Mouse (Mus musculus) megakaryocyte, embryonic 14.5 days (primary cell): ENCODE results near the gene Trip6. TPM values are rescaled to one million over a fixed set of nuclear protein-coding genes. Genes with fewer than 3 reads are reported as not detected.

Source experiments
- H3K27me3 ChIP-seq: replicated peaks from 2 replicates; pipeline ENCODE3; 2012; ENCODE audit warnings: inconsistent platforms
- H3K36me3 ChIP-seq: replicated peaks from 2 replicates; pipeline ENCODE3; 2012; ENCODE audit warnings: low read length, inconsistent platforms, mixed read lengths
- H3K4me1 ChIP-seq: 2 replicates; pipeline ENCODE4 v1.6.1; 2012; ENCODE audit warnings: inconsistent platforms
- H3K4me3 ChIP-seq: replicated peaks from 2 replicates; pipeline ENCODE3; 2012; ENCODE audit warnings: moderate library complexity, mild to moderate bottlenecking, inconsistent platforms
- H3K9me3 ChIP-seq: 2 replicates; pipeline ENCODE4 v1.6.1; 2012; ENCODE audit warnings: inconsistent platforms
- FLI1 ChIP-seq: IDR thresholded peaks from 2 replicates; pipeline ENCODE4 v1.6.1; 2012; ENCODE audit warnings: low read length, inconsistent platforms, mixed read lengths
- GATA1 ChIP-seq: IDR thresholded peaks from 3 replicates; pipeline ENCODE4 v1.6.1; 2012; ENCODE audit warnings: mixed read lengths, low read length, inconsistent platforms, borderline replicate concordance
- polyA plus RNA-seq: library from polyadenylated mRNA; stranded (reverse); fragments of >175 nt; gene quantifications from 2 replicates; pipeline ENCODE4 v1.2.3, GENCODE M21; 2012; ENCODE audit warnings: low replicate concordance; ENCODE audit not compliant: insufficient read depth

Trip6 gene
- polyA plus RNA-seq, 1 experiment, result 35.0 TPM

DNA sequence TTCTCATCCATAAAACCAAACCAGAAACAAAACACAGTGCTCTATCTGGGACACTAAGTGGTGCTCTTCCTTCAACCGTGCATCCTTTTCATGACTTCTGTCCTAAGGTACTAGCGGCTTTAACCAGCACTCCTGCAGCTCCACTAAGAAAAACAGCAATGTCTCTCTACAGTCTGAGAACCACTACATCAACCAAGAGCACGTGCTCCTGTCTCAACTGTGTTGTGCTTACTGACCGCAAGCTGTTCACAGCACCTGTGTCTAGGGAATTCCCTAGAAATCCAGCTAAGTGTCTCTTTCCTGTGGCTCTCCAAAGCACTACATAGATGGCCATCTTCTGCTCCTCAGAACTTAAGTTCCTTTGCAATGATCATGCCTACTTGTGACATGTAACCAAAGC is 9.4 kb downstream of the Trip6 start:
- no peak for TF ChIP-seq FLI1
- no peak for TF ChIP-seq GATA1

DNA sequence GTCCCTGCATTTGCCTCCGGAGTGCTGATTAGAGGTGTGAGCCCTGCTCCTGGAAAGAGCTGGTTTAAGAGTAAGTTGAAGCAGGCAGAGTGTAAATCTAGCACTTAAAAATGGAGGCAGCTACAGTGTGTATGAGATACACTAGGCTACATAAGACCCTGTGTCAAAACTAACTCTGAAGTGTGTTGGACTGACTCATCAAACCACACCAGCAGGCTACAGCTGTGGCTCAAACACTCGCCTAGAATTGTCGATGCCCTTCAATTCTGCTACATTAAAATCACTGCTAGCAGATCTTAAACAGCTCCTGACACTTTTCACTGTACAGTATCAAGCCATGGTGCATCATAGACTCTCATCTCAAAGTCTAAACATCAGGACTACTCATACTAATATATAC is 10.0 kb downstream of the Trip6 start:
- H3K9me3 ChIP-seq, result no peaks in the 10 kb centered on the region
- H3K36me3 ChIP-seq, result peaks cover 75% of the 10 kb centered on the region
- H3K27me3 ChIP-seq, result no peaks in the 10 kb centered on the region
- H3K4me1 ChIP-seq, result peaks cover 70% of the 10 kb centered on the region
- H3K4me3 ChIP-seq, result no peak overlapping the region
- no peak for TF ChIP-seq FLI1
- TF ChIP-seq GATA1, result no peak

More for the DNA sequence above, 9.4 kb downstream of the Trip6 start:
- H3K27me3 ChIP-seq, result no peaks in the 10 kb centered on the region
- no peaks in the 10 kb centered on the region for H3K9me3 ChIP-seq
- H3K4me3 ChIP-seq, result no peak overlapping the region
- peaks cover 75% of the 10 kb centered on the region for H3K36me3 ChIP-seq
- H3K4me1 ChIP-seq, result peaks cover 70% of the 10 kb centered on the region

DNA sequence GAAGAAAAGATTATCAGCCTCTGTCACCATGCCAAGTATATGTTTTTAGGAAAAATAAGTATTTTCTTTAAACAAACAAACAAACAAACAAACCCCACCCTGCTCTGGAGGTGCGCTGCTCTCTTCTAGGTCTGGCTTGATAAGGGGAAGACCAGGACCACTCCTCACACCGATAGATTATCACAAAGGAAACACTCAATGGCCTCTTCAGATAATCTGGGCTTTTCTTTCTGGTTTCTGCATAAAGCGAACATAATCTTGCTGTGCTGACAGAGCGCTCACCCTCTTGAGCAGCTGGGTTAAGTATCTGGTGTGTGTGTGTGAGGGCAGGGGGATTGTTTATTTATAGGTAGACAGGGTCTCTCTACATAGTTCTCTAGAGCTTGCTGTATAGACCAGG is 10.6 kb downstream of the Trip6 start:
- no peaks in the 10 kb centered on the region for H3K9me3 ChIP-seq
- peaks cover 75% of the 10 kb centered on the region for H3K36me3 ChIP-seq
- H3K27me3 ChIP-seq, result no peaks in the 10 kb centered on the region
- TF ChIP-seq GATA1, result no peak
- H3K4me3 ChIP-seq, result no peak overlapping the region
- peaks cover 65% of the 10 kb centered on the region for H3K4me1 ChIP-seq

DNA sequence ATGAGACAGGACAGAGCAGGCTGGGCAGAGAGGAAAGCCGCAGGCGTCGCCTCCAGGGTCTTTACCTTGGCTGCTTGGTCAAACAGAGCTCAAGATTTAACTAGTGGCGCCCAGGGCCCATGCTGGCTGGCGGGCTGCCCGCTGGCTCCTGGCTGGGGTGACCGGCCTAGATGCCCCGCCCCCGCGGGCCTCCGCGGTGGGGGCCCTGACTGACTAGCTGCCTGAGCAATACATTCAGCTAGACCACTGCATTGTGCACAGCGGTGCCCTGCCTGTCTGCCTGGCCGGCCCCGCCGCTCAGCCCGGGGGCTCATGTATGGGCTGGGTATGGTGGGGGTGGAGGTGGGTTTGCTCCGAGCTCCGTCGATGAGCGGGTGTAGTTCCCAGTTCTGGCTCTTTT is 13.0 kb downstream of the Trip6 start:
- TF ChIP-seq FLI1, result no peak
- TF ChIP-seq GATA1, result no peak
- no peaks in the 10 kb centered on the region for H3K9me3 ChIP-seq
- no peak overlapping the region for H3K4me3 ChIP-seq
- no peaks in the 10 kb centered on the region for H3K27me3 ChIP-seq
- H3K4me1 ChIP-seq, result peaks cover 73% of the 10 kb centered on the region
- H3K36me3 ChIP-seq, result peaks cover 95% of the 10 kb centered on the region

DNA sequence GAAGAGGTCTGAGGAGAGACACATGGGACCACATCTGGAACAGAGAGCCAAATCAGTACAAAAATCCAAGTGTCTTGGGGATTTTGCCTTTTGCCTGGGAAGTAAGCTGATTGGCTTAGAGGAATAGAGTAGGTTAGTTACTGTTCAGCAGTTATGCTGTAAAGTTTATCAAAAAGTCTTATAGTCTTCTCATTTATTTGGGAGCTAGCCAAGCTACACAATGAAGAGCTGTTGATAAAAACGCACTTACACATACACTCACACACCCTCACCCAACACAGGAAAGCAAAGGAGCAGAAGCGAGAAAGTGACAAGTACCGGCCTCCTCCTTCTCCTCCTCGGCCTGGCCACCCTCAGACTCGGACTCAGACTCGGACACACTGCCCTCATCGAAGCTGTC is 15.0 kb downstream of the Trip6 start:
- Histone ChIP-seq H3K4me1 (peaks cover 71% of the 10 kb centered on the region), H3K9me3 (no peaks in the 10 kb centered on the region), H3K27me3 (no peaks in the 10 kb centered on the region), H3K36me3 (peaks cover 97% of the 10 kb centered on the region), H3K4me3 (no peak overlapping the region)
- no peak for TF ChIP-seq FLI1
- TF ChIP-seq GATA1, result no peak

DNA sequence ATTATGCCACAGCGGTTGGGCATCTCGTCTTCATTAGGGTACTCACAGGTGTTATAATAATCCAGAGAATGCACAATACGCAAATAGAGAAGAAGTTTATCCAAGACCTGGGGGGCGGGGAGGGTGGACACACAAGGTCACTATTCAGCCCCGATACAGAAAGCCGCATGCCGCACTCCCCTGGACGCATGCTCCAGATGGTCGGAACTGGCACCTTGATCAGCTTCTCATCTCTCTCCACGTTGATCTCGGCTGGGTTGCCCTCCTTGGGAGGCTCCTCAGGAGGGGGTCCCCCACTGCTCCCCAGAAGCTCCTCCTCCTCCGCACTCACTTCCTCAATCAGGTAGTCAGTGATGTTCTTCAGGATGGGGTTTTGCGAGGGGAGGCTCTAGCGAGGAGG is 17.1 kb downstream of the Trip6 start:
- H3K36me3 ChIP-seq, result peaks cover 84% of the 10 kb centered on the region
- no peaks in the 10 kb centered on the region for H3K9me3 ChIP-seq
- no peaks in the 10 kb centered on the region for H3K27me3 ChIP-seq
- TF ChIP-seq GATA1 (no peak), FLI1 (no peak)
- peaks cover 71% of the 10 kb centered on the region for H3K4me1 ChIP-seq
- no peak overlapping the region for H3K4me3 ChIP-seq

DNA sequence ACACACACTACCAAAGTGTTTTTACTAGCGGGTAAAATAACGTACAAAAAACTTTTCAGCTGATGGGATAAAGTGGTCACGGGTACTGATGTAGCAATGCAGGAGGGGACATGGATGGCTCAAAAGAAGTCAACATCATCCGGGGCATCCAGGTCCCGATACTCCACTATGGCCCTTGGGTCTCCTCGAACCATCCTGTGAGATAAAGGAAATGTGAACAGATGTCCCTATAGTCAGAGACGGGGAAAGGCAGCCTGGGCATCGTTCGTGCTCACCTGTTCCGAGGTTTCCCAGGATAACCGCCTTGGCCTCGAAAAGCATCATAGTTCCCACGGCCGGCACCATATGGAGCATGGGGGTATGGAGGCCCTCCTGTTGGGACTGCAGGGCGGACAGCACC is 18.5 kb downstream of the Trip6 start:
- H3K27me3 ChIP-seq, result no peaks in the 10 kb centered on the region
- no peak for TF ChIP-seq FLI1
- no peak for TF ChIP-seq GATA1
- peaks cover 81% of the 10 kb centered on the region for H3K4me1 ChIP-seq
- peak overlapping the region; percentile 96 for H3K4me3 ChIP-seq
- no peaks in the 10 kb centered on the region for H3K9me3 ChIP-seq
- H3K36me3 ChIP-seq, result peaks cover 84% of the 10 kb centered on the region

DNA sequence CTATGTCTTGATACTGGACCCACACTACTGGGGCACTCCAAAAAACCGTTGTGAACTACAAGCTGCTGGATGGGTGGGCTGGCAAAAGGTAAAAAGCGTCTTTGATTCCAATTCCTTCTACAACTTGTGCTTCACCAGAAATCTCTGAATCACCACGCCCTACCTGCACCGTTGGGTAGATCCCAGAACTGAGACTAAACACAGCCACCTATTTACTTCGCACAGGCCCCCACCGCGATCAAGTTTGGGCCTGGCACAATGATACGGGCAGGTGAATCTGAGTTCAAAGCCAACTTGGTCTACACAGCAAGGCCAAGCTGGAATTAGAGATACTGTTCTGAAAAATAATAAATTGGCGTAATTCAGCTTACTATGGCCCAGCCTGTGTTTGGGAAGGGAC is 18.9 kb downstream of the Trip6 start:
- H3K4me1 ChIP-seq, result peaks cover 85% of the 10 kb centered on the region
- peaks cover 84% of the 10 kb centered on the region for H3K36me3 ChIP-seq
- H3K4me3 ChIP-seq, result peak overlapping the region; percentile 96
- TF ChIP-seq GATA1 (no peak), FLI1 (no peak)
- no peaks in the 10 kb centered on the region for H3K9me3 ChIP-seq
- no peaks in the 10 kb centered on the region for H3K27me3 ChIP-seq

DNA sequence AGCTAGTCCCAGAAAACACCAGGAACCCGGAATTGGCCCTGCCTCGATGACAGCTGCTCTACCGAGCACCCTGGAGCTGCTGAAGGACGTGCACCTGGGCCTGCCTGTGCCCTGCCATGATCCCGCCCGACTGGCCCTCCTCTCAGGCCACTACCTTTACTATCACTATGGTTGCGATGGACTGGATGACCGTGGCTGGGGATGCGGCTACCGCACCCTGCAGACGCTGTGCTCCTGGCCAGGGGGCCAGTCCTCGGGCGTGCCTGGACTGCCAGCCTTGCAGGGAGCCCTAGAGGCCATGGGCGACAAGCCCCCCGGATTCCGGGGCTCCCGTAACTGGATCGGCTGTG is 19.5 kb downstream of the Trip6 start:
- peaks cover 86% of the 10 kb centered on the region for H3K4me1 ChIP-seq
- H3K9me3 ChIP-seq, result no peaks in the 10 kb centered on the region
- H3K4me3 ChIP-seq, result peak overlapping the region; percentile 96
- no peak for TF ChIP-seq FLI1
- no peak for TF ChIP-seq GATA1
- no peaks in the 10 kb centered on the region for H3K27me3 ChIP-seq
- H3K36me3 ChIP-seq, result peaks cover 83% of the 10 kb centered on the region

DNA sequence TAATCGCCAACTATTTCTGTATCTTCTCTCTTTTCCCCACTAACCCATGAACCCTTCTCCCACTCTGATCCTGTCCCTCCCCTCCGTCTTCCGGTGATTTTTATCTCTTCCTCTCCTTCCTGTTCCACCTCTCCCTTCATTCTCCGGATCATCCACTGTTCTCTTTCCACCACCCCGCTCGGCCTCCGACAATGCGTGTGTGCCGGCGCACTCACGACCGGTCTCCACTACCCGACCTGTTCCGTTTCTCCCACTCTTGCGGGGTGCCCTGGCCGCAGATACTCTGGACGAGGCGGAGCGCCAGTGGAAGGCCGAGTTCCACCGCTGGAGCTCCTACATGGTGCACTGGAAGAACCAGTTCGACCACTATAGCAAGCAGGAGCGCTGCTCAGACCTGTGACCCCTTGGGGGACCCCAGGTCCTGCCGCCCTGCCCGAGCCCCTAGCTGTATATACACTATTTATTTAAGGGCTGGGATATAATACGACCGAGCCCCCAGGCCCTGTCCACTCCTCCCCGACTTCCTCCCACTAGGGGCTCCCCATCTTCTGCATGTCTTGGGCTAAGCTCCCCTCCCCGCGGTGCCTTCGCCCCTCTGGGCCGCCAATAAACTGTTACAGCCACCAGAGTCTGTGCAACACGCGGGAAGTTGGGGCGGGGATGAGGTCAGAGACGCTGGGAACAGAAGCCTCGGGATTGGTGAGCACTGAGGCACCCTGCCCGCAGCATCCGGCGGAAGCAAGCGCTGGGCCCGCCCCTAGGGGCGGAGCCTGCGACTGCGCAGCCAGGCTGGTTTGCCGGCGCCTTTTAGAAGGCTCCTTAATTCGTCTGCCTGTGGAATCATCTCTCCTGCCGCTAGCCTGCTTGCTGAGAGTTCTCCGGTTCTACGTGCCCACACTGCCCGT is 20.1 kb downstream of the Trip6 start, which contains the start of gene Ufsp1:
Ufsp1 (plus strand) TSS at position 791 of the 905 bp plus-strand sequence.
- TF ChIP-seq GATA1 (no peak), FLI1 (peak; percentile 59; the same call in 1 of the 2 replicates)
- Histone ChIP-seq H3K9me3 (no peaks in the 10 kb centered on the region), H3K27me3 (no peaks in the 10 kb centered on the region), H3K36me3 (peaks cover 76% of the 10 kb centered on the region), H3K4me3 (peak within 1 kb of the TSS; percentile 96), H3K4me1 (peaks cover 93% of the 10 kb centered on the region)

DNA sequence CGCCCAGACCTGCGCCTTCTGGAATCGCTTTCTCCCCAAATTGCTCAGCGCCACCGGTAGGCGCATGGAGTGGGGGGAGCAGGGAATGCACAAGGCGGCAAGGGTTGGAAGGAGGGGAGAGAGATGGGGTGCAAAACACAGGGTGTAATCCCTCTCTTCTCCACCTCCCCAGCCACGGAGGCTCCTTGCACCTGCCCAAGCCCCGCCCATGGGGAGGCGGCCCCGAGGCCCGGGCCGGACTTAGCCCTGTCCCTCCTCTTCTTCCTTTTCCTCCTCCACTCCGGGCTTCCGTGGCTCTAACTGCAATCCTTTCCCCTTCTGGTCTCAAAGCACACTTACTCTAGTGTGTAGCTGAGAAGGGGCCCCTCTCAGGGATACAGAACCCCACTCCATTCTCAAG is 20.9 kb downstream of the Trip6 start:
- no peak for TF ChIP-seq FLI1
- no peak for TF ChIP-seq GATA1
- H3K4me1 ChIP-seq, result peaks cover 95% of the 10 kb centered on the region
- peaks cover 68% of the 10 kb centered on the region for H3K36me3 ChIP-seq

More for the DNA sequence above, 20.9 kb downstream of the Trip6 start:
- H3K9me3 ChIP-seq, result no peaks in the 10 kb centered on the region
- H3K4me3 ChIP-seq, result peak overlapping the region; percentile 96
- no peaks in the 10 kb centered on the region for H3K27me3 ChIP-seq
